Mouse (Mus musculus) large intestine, adult 2 months (tissue): ENCODE data around the gene Vps26a. TPM values are rescaled to one million over a fixed set of nuclear protein-coding genes. Genes with fewer than 3 reads are reported as not detected.
"Not testable (repeated sequence)": the region's sequence is repeated elsewhere in the genome, so short reads cannot be mapped to it uniquely, and the experiment has no call there.

Experiments used
- DNase-seq: peaks from one replicate; pipeline ENCODE4 v3.0.0-alpha.2; 2012; ENCODE audit warnings: low read depth, low spot score
- WGBS: fragments of 180-500 bp; shearing (Covaris S2); methylation state at CpG from one replicate; pipeline ENCODE4 v1.1.7; 2018; 5-methylcytosine and 5-hydroxymethylcytosine counted together
- polyA plus RNA-seq: library from polyadenylated mRNA; depleted of rRNA; stranded (reverse); fragments of >200 nt; gene quantifications from 2 replicates; pipeline ENCODE4 v1.2.3, GENCODE M21; 2012

Vps26a gene
- polyA plus RNA-seq, 1 experiment: 12.2 TPM

DNA sequence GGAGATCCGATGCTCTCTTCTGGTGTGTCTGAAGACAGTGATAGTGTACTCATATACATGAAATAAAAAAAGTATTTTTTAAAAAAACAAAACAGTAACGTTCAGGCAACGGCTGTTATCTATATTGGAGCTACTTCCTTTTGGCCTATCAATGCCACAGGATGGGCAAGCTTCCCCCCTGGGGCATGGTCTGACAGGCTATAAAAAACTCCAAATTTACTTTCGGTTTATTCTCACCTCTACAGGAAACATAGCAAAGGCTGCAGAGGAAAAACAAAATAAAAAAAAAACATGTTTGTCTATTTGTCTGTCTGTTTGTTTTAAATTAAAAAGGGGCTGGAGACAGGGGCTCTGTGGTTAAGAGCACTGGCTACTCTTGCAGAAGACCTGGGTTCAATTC lies 16.7 kb upstream of the Vps26a start:
- DNase-seq: no peak
- 29% methylated on average over 4 of the region's 4 CpGs for WGBS

DNA sequence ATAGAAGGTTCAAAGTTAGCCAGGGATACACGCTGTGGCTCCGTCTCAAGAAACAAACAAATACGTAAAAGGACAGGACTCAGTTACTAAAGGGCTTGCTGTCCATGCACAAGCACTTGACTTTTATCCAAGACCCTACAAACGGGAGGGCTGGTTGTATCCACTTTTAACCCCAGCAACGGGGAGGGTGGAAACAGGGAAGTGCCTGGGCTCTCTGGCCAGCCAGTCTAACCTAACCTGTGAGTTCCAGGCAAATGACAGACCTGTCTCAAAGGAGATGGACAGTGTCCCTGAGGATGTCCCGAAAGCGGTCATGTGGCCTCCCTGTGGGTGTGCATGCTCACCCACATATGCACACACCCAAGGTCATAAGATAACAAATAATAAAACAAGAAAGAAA lies 15.3 kb upstream of the Vps26a start:
- WGBS: 71% methylated on average over 7 of the region's 7 CpGs

DNA sequence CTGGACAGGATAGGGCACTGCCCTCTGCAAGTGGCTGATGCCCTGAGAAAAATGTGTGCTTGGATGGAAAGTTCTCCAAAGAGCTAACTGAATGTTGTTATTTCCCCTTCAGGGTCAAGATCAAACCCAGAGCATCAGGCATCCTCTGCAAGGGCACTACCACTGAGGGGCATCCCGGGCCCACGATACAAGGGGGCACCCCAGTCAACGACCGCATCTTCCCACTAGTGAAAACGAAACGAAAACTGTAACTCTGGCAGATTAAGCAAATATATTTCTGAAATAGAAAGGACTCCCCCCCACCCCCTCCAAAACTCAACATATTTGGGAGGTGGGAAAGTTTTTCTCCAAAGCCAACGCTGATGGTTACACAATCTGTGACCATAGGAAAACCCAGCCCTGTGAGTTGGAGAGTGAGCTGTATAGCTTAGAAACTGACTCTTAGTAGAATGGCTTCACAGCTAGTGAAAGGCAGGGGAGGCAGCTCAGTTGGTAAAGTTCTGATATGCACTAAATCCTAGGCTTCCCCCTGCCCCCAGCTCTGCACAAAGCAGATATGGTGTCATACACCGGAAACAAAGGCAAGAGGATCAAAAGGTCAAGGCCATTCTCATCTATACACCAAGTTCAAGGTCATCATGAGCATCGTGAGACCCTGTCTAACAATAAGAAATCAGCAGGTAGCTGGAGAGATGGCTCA lies 14.5 kb upstream of the Vps26a start:
- DNase-seq: no peak
- 76% methylated on average over 9 of the region's 9 CpGs for WGBS

More for the DNA sequence above, 15.3 kb upstream of the Vps26a start:
- no peak for DNase-seq

DNA sequence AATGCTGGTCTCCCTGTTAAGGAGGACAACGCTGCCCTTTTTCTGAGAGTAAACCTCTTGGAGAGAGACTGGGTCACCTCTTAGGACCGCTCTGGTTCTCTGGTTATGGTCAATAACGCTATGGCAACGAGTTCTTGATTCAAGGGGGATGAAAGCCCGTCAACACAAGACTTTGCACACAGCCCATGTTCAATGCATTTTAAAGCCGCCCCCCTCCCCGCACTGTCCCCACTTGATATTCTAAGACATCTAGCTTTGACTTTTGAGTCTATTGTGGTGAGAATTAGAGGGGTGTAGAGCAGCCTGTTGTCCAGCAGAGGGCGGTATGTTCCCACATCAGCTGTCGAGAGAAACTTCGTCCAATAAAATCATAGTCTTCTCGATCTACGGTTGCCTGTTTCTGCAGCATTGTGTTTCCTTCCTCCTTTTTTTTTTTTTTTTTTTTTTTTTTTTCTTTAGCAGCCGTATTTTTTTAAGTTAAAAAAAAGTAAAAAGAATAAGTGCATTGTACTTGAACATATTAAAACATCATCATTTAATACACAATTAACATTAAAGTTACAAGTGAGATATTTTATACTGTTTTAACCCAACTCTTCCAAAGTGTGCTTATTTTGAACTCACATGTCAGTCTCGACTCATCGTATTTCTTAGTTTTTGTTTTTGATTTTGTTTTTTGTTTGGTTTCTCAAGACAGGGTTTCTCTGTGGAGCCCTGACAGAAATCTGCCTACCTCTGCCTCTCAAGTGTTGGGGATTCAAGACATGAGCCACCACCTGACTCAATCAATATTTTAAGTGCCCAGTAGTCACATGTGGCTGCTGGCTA lies 13.7 kb upstream of the Vps26a start:
- DNase-seq: no peak

DNA sequence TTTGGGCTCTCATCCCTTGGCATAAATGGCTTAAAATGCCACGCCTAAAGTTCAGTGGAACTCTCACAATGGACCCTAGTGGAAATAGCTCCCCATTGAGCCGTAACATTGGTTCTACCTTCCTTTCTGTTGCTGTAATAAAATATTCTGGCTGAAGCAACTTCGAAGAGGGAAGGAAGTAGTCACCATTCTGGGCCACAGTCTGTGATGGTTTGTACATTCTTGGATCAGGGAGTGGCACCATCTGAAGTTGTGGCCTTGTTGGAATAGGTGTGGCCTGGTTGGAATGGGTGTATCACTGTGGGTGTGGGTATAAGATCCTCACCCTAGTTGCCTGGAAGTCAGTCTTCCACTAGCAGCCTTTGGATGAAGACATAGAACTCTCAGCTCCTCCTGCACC lies 5.1 kb upstream of the Vps26a start:
- not testable (repeated sequence) for DNase-seq
- 30% methylated on average over 3 of the region's 3 CpGs for WGBS

More for the DNA sequence above, 13.7 kb upstream of the Vps26a start:
- 20% methylated on average over 15 of the region's 15 CpGs for WGBS

DNA sequence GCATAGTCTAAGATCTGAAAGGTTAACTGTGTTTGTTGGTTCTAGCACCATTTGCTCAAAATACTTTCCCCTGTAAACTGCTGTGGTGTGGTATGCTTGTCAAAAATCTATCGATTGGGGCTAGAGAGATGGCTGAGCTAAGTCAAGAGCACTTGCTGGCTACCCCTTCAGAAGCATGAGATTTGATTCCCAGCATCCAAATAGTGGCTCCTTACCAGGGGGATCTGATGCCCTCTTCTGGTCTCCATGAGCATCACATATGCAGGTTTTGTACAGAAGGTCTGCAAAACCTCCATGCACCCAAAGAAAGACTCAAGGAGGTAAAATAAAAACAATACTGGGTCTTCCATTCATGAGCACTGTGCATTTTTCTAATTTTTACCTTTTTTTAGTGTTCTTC lies 1.7 kb upstream of the Vps26a start:
- WGBS: 17% methylated on average over 1 of the region's 1 CpGs
- no peak for DNase-seq

DNA sequence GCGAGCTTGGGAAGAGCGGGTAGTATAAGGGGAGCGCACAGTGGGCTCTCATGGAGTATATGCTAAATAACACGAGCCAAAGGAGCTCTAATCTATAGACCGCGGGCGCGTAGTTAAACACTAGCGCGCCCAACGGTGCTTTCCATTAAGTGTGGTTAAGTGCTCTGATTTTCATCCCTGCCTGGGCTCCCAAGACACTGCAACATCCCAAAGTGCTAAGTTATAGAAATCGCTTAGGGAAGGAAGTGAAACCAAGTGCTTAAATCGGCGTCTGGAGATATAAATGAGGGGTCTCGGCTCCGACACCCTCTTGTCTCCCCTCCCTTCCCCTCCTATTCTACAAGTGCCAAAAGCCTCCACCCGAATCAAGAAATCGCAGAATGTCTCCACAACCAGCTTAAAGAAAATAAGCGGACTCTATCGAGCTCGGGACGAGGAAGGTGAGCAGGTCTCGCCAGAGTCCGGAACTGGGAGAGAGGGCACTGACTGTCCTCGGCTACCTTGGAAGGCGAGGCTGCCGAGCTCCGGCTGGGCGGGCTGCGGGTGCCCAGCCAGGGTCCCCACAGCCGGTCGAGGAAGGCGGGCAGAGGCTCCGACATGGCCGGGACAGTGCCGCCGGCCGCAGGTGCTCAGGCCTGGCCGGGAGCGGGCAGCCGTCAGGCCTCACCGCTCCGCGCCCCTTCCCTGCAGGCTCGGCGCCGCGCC lies 575 bp downstream of the Vps26a start:
- under 1% methylated on average over 48 of the region's 48 CpGs for WGBS
- DNase-seq: no peak

DNA sequence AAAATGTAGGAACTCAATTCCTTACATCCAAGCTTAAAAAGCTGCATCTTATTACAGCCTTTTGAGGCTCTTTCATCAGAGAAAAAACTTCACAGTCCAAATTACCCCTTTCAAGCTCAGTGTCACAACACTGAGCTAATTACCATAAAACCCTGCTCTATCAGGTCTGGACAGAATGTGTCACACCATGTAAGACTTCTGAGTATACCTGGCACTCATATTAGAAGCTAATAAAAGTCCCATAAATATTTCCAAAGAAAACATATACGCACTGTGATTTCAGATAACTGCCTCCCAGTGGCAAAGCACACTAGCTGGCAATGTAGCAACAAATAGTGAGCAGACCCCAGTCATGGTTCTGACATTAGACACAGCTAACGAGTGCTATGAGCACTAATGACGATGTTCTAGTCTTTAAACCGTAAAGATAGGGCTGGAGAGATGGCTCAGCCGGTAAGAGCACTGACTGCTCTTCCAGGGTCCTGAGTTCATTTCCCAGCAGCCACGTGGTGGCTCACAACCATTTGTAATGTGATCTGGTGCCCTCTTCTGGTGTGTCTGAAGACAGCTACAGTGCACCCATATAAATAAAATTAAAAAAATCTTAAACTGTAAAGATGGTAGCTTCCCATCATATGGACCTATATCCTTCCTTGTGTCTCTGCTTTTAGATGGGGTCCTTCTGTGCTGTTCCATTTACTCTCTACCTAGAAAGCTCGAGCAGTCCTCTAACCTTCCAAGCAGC lies 5.3 kb downstream of the Vps26a start:
- WGBS: 72% methylated on average over 7 of the region's 7 CpGs

DNA sequence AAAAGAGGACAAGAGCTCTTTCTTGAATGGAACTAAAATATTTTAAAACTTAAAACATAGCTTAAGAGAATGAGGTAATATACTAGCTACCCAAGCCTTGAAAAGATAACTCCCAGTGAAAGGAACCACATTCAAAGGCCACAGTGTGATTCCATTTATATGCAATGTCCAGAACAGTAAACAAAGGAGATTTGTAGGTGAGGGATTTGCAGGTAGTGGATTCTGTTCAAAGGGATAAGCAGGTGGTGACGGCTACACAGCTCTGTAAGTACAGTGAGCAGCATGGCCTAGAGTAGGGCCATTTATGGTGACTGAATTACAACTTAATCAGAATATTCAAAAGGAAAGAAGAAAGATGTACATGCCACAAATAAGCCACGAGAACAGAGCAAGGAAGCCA lies 9.6 kb downstream of the Vps26a start:
- DNase-seq: no peak
- 65% methylated on average over 2 of the region's 2 CpGs for WGBS

More for the DNA sequence above, 5.3 kb downstream of the Vps26a start:
- DNase-seq: no peak

DNA sequence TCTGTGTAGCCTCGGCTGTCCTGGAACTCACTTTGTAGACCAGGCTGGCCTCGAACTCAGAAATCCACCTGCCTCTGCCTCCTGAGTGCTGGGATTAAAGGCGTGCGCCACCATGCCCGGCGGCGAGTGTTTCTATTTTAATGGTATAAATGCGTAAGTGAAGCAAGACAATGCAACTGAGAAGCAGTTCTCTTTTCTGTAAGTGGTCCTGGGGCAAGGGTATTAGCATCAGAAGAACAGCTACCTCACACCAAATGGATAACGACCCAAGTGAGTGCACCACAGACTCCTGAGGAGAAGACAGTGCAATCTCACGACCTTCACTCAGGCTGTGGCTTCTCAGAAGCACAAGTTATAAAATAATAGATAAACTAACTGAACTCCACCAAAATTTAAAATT lies 11.7 kb downstream of the Vps26a start:
- 91% methylated on average over 10 of the region's 10 CpGs for WGBS
- no peak for DNase-seq

DNA sequence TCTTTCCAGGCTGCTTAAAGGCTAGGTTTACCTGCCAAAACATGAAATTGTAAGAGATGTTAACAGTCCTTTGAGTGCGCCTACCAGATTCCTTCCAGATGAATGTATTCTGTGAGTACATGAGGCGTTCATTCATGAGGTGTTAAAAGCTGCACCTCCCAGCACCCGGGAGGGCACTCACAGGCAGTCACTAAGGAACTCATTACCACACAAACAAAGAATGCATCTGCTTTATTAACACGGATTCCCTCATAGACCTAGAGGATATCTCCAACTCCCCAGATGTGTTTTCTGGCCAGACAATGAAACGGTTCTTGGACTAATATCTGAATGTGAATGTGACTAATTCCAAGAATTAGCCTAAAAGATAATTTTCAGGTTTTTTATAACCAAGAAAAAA lies 15.5 kb downstream of the Vps26a start:
- 71% methylated on average over 5 of the region's 5 CpGs for WGBS
- no peak for DNase-seq

DNA sequence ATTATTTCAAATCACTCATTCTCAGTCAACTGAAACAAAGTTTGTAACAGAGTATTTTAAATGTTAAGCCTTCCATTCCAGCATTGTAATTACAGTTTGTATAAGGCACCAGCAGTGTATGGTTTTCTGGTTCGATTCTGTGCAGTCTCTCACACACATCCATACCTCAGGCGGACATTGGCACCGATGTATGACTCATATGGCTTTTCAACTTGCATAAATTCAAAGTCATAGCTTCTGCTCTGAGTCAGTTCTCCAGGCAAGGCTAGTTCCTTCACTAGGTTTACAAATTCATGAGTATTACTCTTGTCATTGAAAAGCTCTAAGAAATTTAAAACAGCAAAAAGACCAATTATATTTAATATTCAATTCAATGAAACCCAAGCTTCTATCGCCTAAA lies 16.9 kb downstream of the Vps26a start:
- DNase-seq: no peak
- 91% methylated on average over 4 of the region's 4 CpGs for WGBS

DNA sequence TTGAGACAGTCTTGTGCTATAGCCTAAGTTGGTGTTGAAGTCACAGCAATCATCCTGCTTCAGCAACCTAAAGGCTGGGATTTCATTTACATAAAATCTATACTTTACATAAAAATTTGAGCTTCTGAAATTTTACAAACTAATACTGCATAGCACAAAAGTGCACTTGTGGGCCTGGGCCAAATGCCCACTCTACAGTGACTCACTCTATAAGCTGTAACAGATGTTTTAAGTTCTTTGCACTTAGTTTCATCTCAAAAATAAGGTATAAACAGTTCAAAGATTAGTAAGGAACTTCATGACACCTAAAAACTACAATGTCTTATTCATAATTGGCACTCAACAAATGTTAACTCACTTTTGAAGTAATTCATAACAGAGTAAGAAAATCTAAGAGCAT lies 25.3 kb downstream of the Vps26a start:
- no peak for DNase-seq

DNA sequence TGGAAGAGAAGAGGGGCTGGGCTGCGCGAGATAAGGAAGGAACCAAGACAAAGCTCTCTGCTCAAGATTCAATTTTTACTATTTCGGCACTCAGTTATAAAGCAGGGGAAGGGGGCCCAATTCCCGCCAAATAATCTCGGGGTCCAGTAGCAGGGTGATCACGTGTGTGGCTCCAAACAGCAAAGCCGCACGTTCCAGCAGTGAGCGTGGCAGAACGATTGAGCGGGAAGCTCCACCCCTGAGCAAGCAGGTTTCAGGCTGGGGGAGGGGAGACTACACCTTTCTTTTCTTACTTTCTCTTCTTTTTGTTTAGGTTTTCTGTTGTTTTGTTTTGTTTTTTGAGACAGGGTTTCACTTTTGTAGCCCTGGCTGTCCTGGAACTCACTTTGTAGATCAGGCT lies 34.6 kb downstream of the Vps26a start:
- 70% methylated on average over 11 of the region's 11 CpGs for WGBS

DNA sequence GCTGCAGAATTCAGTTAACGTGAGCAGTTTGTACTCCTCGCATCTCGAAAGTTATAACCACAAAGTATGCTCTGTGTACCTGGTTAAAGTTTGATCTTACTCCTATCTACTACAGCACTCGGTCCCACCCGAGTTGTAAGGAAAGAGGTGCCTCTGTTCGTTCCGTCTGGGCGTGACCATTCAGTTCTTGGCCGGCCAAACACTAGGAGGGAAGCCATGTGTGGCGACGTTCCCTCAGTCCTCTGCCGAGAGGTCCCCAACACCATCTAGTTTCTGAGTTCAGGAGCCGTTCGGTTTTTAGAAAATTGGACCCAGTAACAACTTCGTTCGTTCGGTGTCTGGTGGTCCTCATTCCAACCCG lies 36.3 kb downstream of the Vps26a start:
- WGBS: 33% methylated on average over 18 of the region's 18 CpGs
- peak; percentile 6 for DNase-seq

More for the DNA sequence above, 34.6 kb downstream of the Vps26a start:
- not testable (repeated sequence) for DNase-seq

DNA sequence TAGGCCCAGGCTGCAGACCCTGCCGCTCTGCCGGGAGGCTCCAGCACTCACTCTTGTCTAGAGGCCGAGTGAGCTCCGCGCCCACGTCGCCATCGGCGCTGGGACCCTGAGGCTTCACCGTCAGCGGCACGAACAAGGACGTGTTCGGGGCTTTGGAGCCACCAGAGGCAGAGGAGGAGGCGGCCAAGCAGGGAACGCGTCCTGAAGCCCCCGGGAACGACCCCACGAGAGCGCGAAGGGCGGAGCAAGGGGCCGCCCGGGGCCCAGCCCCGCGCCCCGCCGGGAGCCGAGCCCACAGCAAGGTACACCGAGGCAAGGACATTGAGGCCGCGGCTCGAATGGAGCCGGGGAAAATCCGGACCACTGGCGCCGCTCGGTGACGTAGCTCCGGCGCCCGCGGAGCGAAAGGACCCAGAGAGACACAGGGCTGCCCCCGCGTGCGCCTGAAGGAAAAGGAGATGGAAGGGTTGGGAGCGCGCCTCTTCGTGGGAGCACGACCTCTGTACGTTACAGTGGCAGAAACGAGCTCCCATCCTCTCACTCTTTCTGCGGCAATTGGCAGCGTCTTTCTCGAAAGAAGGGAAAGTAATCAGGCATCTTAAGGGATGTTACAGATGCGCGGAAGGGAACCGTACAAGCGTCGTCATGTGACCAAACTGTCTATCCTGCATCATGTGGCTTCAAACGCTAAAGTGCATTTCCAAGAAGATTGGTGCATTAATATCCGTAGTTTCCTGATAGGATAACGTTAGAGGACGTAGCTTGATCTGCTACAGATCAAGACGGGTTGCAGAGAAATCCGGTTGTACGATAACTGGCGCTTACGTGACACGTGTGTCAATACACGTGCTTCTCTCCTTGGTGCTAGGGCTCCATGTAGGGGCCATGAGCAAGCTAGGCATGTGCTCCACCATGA lies 37.0 kb downstream of the Vps26a start, which contains the start of the genes 4930507D05Rik and Supv3l1:
Gene 4930507D05Rik (plus strand): TSS at position 126 of the 916 bp plus-strand sequence.
Gene Supv3l1 (minus strand): TSS at position 375 of the 916 bp plus-strand sequence.
- WGBS: under 1% methylated on average over 73 of the region's 73 CpGs
- DNase-seq: peak; percentile 66

DNA sequence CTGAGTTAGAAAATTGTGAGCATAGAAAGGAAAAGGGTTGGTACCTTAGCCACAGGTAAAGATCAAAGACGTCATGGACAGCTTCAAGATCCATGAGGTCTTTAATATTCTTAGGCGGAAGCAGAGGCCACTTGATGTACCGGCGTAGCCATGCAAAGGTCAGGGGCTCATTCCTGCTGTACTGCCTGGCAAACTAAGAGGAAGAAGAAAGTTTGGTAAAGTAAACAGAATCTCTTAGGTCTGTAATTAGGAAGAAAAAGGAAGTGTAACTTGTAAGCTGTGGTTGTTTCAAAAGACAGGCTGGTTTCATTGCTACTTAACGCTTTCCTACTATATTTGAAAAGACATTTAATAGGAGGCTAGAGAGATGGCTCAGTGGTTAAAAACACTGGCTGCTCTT lies 56.2 kb downstream of the Vps26a start:
- 85% methylated on average over 5 of the region's 5 CpGs for WGBS
- no peak for DNase-seq

DNA sequence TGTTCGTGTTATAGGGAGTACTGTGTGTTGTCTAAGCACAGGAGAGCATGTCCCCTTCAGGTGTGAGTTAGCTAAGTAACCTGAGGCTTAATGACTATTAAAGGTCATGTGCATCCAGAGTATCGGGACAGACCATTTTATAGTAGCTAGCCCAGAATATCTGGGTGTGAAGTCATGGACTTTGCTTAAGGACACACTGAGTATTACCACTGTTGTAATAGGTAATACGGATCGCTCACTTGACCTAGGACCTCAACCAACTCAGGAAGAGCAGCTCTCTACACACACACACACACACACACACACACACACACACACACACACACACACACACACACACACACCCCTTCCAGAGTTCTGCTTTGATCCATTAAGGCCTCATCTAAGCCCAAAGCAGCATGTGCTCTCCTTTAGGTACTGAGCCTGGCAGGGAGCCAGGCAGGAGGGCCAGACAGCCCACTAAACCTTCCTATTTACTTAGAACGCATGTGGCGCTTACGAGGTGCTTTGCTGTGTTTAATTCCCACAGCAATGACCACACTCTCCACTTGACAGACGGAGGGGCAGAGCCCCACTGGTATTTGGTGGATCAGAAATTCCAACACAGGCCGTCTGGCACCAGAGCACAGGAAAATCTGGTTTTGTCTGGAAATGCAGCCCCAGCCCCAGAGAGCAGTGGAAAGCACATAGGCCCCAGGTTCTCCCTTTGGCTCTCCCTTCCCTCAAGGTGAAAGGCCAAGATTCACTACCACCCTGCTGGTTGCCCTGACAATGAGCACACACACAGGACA lies 61.3 kb downstream of the Vps26a start:
- 29% methylated on average over 9 of the region's 9 CpGs for WGBS
- DNase-seq: no peak
